Mouse (Mus musculus): ENCODE measurements around the gene Clk3. TPM values are rescaled to one million over a fixed set of nuclear protein-coding genes. Genes with fewer than 3 reads are reported as not detected.
A peak's percentile ranks its signal among the peaks of the same experiment; 100 is the strongest.

Clk3 gene
- polyA plus RNA-seq, 1 experiment from 2014 or later: 79.6 TPM

- 26% methylated on average over 3 of the region's 3 CpGs for WGBS
- no peak overlapping the region for H3K27ac ChIP-seq
- H3K4me2 ChIP-seq: no peak overlapping the region
- no peak overlapping the region for H3K9ac ChIP-seq (replicated peaks)
- ATAC-seq (ENCODE audit: insufficient number of reproducible peaks, insufficient read depth, low FRiP score, low TSS enrichment, low read depth): no peak
- H3K4me1 ChIP-seq (replicated peaks): peaks cover 56% of the 10 kb centered on the region
- H3K9me3 ChIP-seq: no peaks in the 10 kb centered on the region
- peaks cover 3% of the 10 kb centered on the region; the same call in 1 of the 2 replicates for H3K27me3 ChIP-seq
- H3K4me3 ChIP-seq (replicated peaks): no peak overlapping the region
- peaks cover 13% of the 10 kb centered on the region for H3K36me3 ChIP-seq
These were observed 37.4 kb upstream of the Clk3 start for GRCm38 (mm10) chr9:57803047-57803446.

- Histone ChIP-seq H3K27ac (no peak overlapping the region), H3K9ac (replicated peaks) (no peak overlapping the region), H3K36me3 (peaks cover 39% of the 10 kb centered on the region), H3K4me2 (no peak overlapping the region), H3K4me3 (replicated peaks) (no peak overlapping the region), H3K9me3 (no peaks in the 10 kb centered on the region), H3K4me1 (replicated peaks) (peaks cover 30% of the 10 kb centered on the region), H3K27me3 (peaks cover 3% of the 10 kb centered on the region; the same call in 1 of the 2 replicates)
- ATAC-seq (ENCODE audit: insufficient number of reproducible peaks, insufficient read depth, low FRiP score, low TSS enrichment, low read depth): no peak
- 81% methylated on average over 9 of the region's 9 CpGs for WGBS
These were observed 34.8 kb upstream of the Clk3 start for GRCm38 (mm10) chr9:57800325-57800975.

- Histone ChIP-seq H3K27me3 (0 out of 2 replicates have a peak, but pooled peaks cover 3% of the 10 kb centered on the region), H3K9me3 (no peaks in the 10 kb centered on the region), H3K4me2 (no peak overlapping the region), H3K36me3 (peaks cover 53% of the 10 kb centered on the region), H3K27ac (peak overlapping the region; percentile 3; the same call in 1 of the 2 replicates), H3K9ac (replicated peaks) (0 out of 2 replicates have a peak overlapping the region, but pooled peaks have one; percentile 23), H3K4me1 (replicated peaks) (peaks cover 23% of the 10 kb centered on the region), H3K4me3 (replicated peaks) (no peak overlapping the region)
- 5% methylated on average over 10 of the region's 10 CpGs for WGBS
- ATAC-seq (ENCODE audit: insufficient number of reproducible peaks, insufficient read depth, low FRiP score, low TSS enrichment, low read depth): peak; percentile 42; the same call in 1 of the 2 replicates
These were observed 33.1 kb upstream of the Clk3 start for GRCm38 (mm10) chr9:57798725-57799253.

DNA sequence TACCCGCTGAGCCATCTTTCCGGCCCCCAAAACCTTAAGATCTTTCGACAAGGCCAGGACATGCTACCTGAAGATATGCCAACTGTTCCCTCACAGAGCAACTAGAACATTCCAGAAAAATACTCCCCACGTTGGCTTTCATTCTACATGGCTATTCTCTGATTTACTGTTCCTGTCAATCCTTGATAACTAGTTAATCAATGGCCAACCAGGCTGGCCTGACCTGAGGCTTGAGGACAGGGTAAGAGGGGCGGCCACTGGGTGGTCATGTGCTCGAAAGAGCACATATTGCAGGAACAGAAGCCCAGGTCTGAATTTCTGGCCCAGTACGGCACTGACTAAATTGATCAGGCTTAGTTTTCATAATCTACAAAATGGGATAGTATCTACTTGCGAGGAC is 31.8 kb upstream of the Clk3 start:
- Histone ChIP-seq H3K27ac (no peak overlapping the region), H3K9ac (replicated peaks) (no peak overlapping the region), H3K9me3 (no peaks in the 10 kb centered on the region), H3K4me1 (replicated peaks) (peaks cover 12% of the 10 kb centered on the region), H3K4me2 (no peak overlapping the region), H3K4me3 (replicated peaks) (no peak overlapping the region), H3K36me3 (peaks cover 66% of the 10 kb centered on the region), H3K27me3 (0 out of 2 replicates have a peak, but pooled peaks cover 3% of the 10 kb centered on the region)
- 90% methylated on average over 8 of the region's 8 CpGs for WGBS
- no peak for ATAC-seq (ENCODE audit: insufficient number of reproducible peaks, insufficient read depth, low FRiP score, low TSS enrichment, low read depth)

- 76% methylated on average over 3 of the region's 3 CpGs for WGBS
- ATAC-seq (ENCODE audit: insufficient number of reproducible peaks, insufficient read depth, low FRiP score, low TSS enrichment, low read depth): no peak
These were observed 24.1 kb upstream of the Clk3 start for GRCm38 (mm10) chr9:57789733-57790132.

DNA sequence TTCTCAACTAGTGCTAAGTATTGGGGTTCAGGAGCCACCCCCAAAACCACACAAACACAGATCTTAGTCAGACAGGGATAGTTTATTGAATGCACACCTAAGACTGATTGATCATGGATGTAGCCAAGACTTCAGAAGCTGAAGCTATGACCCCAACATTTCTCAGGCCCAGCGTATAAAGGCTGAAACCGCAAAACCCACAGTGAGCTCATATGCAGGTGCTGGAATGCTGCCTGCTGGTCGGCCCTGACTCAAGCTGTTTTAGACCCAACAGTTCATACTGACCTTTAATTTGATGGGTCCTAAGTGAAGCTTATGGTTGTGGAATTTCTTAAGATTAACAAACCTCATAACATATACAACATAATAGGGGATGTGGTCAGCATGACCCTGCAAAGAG is 17.0 kb upstream of the Clk3 start:
- no peak overlapping the region for H3K4me3 ChIP-seq (replicated peaks)
- H3K9ac ChIP-seq (replicated peaks): no peak overlapping the region
- H3K27ac ChIP-seq: no peak overlapping the region
- H3K27me3 ChIP-seq: no peaks in the 10 kb centered on the region
- 88% methylated on average over 3 of the region's 3 CpGs for WGBS
- ATAC-seq (ENCODE audit: insufficient number of reproducible peaks, insufficient read depth, low FRiP score, low TSS enrichment, low read depth): no peak
- H3K9me3 ChIP-seq: no peaks in the 10 kb centered on the region; the same call in 1 of the 2 replicates
- H3K4me2 ChIP-seq: no peak overlapping the region
- no peaks in the 10 kb centered on the region for H3K4me1 ChIP-seq (replicated peaks)
- no peaks in the 10 kb centered on the region for H3K36me3 ChIP-seq

More at GRCm38 (mm10) chr9:57789733-57790132, 24.1 kb upstream of the Clk3 start:
- Histone ChIP-seq H3K4me2 (no peak overlapping the region), H3K4me3 (replicated peaks) (no peak overlapping the region), H3K9ac (replicated peaks) (no peak overlapping the region), H3K27me3 (no peaks in the 10 kb centered on the region), H3K36me3 (peaks cover 59% of the 10 kb centered on the region), H3K9me3 (no peaks in the 10 kb centered on the region; the same call in 1 of the 2 replicates), H3K27ac (no peak overlapping the region), H3K4me1 (replicated peaks) (no peaks in the 10 kb centered on the region)

DNA sequence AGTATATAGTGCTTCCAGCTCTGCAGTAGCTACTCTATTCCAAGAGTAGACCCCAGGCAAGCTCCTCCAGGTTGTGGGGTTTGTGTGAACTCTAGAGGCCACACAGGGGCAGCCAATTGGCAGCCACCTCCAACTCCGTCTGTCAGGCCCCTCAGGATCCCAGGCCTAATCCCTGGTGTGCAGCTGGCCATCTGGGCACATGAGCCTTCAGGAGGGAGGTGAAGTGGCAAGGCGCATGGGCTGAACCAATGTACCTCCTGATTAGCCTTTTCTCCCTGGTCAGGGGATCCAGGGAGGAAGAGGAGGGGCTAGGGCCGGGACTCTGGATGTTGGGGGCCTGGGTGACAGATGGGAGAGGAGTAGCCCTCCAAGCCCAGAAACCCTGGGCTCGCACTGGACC is 10.1 kb upstream of the Clk3 start:
- H3K9me3 ChIP-seq: no peaks in the 10 kb centered on the region
- 0 out of 2 replicates have a peak overlapping the region, but pooled peaks have one; percentile 19 for H3K9ac ChIP-seq (replicated peaks)
- H3K36me3 ChIP-seq: no peaks in the 10 kb centered on the region
- H3K4me1 ChIP-seq (replicated peaks): no peaks in the 10 kb centered on the region
- WGBS: 48% methylated on average over 4 of the region's 4 CpGs
- no peaks in the 10 kb centered on the region for H3K27me3 ChIP-seq
- ATAC-seq (ENCODE audit: insufficient number of reproducible peaks, insufficient read depth, low FRiP score, low TSS enrichment, low read depth): no peak
- H3K27ac ChIP-seq: no peak overlapping the region
- H3K4me2 ChIP-seq: no peak overlapping the region
- H3K4me3 ChIP-seq (replicated peaks): no peak overlapping the region

DNA sequence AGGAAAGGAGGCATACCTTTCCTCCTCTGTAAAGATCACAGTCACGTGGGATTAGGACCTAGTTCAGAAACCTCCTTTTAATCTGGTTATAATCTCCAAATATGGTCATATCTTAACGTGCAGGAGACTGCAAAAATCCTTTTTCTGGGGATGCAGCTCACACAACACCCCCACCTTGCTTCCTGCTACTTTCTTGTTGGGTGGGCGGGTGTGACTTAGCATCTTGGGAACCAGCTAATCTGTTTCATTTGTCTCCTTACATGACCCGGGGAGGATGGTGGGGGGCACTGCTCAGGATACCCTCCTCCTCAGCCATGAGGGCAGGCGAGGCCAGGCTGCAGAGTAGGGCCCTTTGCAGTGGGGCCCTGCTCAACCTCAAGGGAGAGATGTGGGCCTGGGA is 9.4 kb upstream of the Clk3 start:
- 65% methylated on average over 5 of the region's 5 CpGs for WGBS
- no peaks in the 10 kb centered on the region for H3K27me3 ChIP-seq
- no peaks in the 10 kb centered on the region for H3K9me3 ChIP-seq
- no peaks in the 10 kb centered on the region for H3K36me3 ChIP-seq
- ATAC-seq (ENCODE audit: insufficient number of reproducible peaks, insufficient read depth, low FRiP score, low TSS enrichment, low read depth): no peak
- H3K4me2 ChIP-seq: no peak overlapping the region
- no peaks in the 10 kb centered on the region for H3K4me1 ChIP-seq (replicated peaks)
- H3K27ac ChIP-seq: no peak overlapping the region
- no peak overlapping the region for H3K4me3 ChIP-seq (replicated peaks)
- no peak overlapping the region for H3K9ac ChIP-seq (replicated peaks)

- Histone ChIP-seq H3K4me1 (replicated peaks) (no peaks in the 10 kb centered on the region), H3K4me3 (replicated peaks) (no peak overlapping the region), H3K27ac (no peak overlapping the region), H3K4me2 (no peak overlapping the region), H3K27me3 (no peaks in the 10 kb centered on the region), H3K9me3 (no peaks in the 10 kb centered on the region), H3K9ac (replicated peaks) (no peak overlapping the region), H3K36me3 (no peaks in the 10 kb centered on the region)
- no peak for ATAC-seq (ENCODE audit: insufficient number of reproducible peaks, insufficient read depth, low FRiP score, low TSS enrichment, low read depth)
- 11% methylated on average over 1 of the region's 1 CpGs for WGBS
These were observed 8.5 kb upstream of the Clk3 start for GRCm38 (mm10) chr9:57774168-57774567.

DNA sequence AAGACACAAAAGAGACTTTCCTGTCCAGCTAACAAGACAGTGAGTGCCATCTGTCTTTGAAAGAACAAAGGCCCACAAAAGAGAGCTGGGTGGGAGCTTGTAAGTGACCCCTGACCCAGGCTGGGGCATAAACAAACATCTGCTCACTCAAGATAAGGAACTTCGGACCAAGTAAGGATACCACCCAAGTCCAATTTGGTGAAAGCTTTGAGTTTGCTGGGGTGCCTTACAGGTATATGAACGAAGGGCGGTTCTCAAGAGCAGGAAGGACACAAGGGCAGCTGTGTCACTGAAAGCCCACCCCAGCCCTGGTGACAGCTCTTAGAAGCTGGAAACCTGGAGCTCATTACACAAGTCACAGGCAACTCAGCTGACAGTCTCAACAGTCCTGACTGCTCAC is 8.1 kb upstream of the Clk3 start:
- ATAC-seq (ENCODE audit: insufficient number of reproducible peaks, insufficient read depth, low FRiP score, low TSS enrichment, low read depth): no peak
- H3K9ac ChIP-seq (replicated peaks): no peak overlapping the region
- H3K36me3 ChIP-seq: no peaks in the 10 kb centered on the region
- 67% methylated on average over 3 of the region's 3 CpGs for WGBS
- H3K4me2 ChIP-seq: no peak overlapping the region
- no peak overlapping the region for H3K27ac ChIP-seq
- H3K27me3 ChIP-seq: no peaks in the 10 kb centered on the region
- H3K4me1 ChIP-seq (replicated peaks): no peaks in the 10 kb centered on the region
- no peak overlapping the region for H3K4me3 ChIP-seq (replicated peaks)
- no peaks in the 10 kb centered on the region for H3K9me3 ChIP-seq

DNA sequence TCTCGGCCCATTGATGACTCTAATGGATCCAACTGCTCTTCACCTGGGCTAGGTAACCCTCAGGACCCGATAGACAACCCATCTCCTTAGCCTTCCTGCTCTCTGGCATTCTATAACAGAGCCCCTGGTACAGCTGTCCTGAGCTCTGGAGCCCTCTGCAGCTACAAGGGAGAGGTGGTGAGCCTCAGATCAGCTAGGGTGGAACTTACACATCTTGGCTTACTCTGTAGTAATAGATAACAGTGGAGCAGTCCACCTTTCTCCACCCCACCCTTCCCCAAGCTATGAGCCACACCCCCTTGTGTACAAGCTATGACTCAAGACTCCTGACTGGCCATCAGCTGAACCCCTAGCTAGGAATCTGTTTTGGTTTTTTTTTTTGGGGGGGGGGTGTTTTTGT is 5.2 kb upstream of the Clk3 start:
- no peak for ATAC-seq (ENCODE audit: insufficient number of reproducible peaks, insufficient read depth, low FRiP score, low TSS enrichment, low read depth)
- 86% methylated on average over 2 of the region's 2 CpGs for WGBS
- H3K27me3 ChIP-seq: no peaks in the 10 kb centered on the region
- peaks cover 8% of the 10 kb centered on the region for H3K4me1 ChIP-seq (replicated peaks)
- H3K9ac ChIP-seq (replicated peaks): no peak overlapping the region
- no peak overlapping the region for H3K4me3 ChIP-seq (replicated peaks)
- H3K36me3 ChIP-seq: no peaks in the 10 kb centered on the region
- H3K9me3 ChIP-seq: no peaks in the 10 kb centered on the region
- H3K4me2 ChIP-seq: no peak overlapping the region
- H3K27ac ChIP-seq: no peak overlapping the region

GRCm38 (mm10) chr9:57770214-57770613 is 4.6 kb upstream of the Clk3 start:
- WGBS: 89% methylated on average over 1 of the region's 1 CpGs

More at GRCm38 (mm10) chr9:57770214-57770613, 4.6 kb upstream of the Clk3 start:
- no peak for ATAC-seq (ENCODE audit: insufficient number of reproducible peaks, insufficient read depth, low FRiP score, low TSS enrichment, low read depth)
- H3K4me3 ChIP-seq (replicated peaks): no peak overlapping the region
- no peak overlapping the region for H3K9ac ChIP-seq (replicated peaks)
- H3K9me3 ChIP-seq: no peaks in the 10 kb centered on the region
- H3K4me2 ChIP-seq: no peak overlapping the region
- H3K36me3 ChIP-seq: no peaks in the 10 kb centered on the region
- peaks cover 8% of the 10 kb centered on the region for H3K4me1 ChIP-seq (replicated peaks)
- H3K27me3 ChIP-seq: no peaks in the 10 kb centered on the region
- H3K27ac ChIP-seq: no peak overlapping the region

Measured in limb, embryonic 12.5 days (tissue).